Mouse (Mus musculus): Measurements from ENCODE around the gene Chchd1.

- no peak for TF ChIP-seq POLR2A (IDR thresholded peaks at IDR 0.05; ENCODE audit: low read depth, low read length)
- TF ChIP-seq CTCF (IDR thresholded peaks at IDR 0.05; ENCODE audit: extremely low read depth, insufficient read length, insufficient replicate concordance, low read depth, low read length) = no peak
Observed at GRCm38 (mm10) chr14:20702096-20702740, 588 bp upstream of the Chchd1 start.
